Mouse (Mus musculus) liver, embryonic 16.5 days (tissue): ENCODE measurements around the gene Fcrlb. TPM values are rescaled to one million over a fixed set of nuclear protein-coding genes. Genes with fewer than 3 reads are reported as not detected.

Experiments used
- ATAC-seq: fragments of 200-750 bp; cut with Nextera tagmentation; 2 replicates; pipeline ENCODE4 v1.8.0; 2017; ENCODE audit warnings: low read depth, mild to moderate bottlenecking, moderate number of reproducible peaks, moderate library complexity
- H3K27ac ChIP-seq: fragments of 300-500 bp; sonication (generic); 2 replicates; pipeline ENCODE4 v1.5.1; 2014; ENCODE audit warnings: mild to moderate bottlenecking, low read length
- H3K27me3 ChIP-seq: fragments of 300-500 bp; sonication (generic); 2 replicates; pipeline ENCODE4 v1.6.1; 2014; ENCODE audit warnings: low read depth, low read length, mixed read lengths; ENCODE audit not compliant: control insufficient read depth, insufficient read depth
- H3K36me3 ChIP-seq: fragments of 300-500 bp; sonication (generic); 2 replicates; pipeline ENCODE4 v1.6.1; 2014; ENCODE audit warnings: mild to moderate bottlenecking; ENCODE audit not compliant: control insufficient read depth, insufficient read depth
- H3K4me1 ChIP-seq: fragments of 300-500 bp; sonication (generic); 2 replicates; pipeline ENCODE4 v1.6.1; 2014; ENCODE audit warnings: low read depth, low read length, mixed read lengths; ENCODE audit not compliant: control insufficient read depth
- H3K4me2 ChIP-seq: fragments of 300-500 bp; sonication (generic); 2 replicates; pipeline ENCODE4 v1.6.1; 2014; ENCODE audit warnings: low read depth, low read length, mixed read lengths
- H3K4me3 ChIP-seq: fragments of 300-500 bp; sonication (generic); 2 replicates; pipeline ENCODE4 v1.5.1; 2014; ENCODE audit warnings: low read depth, mild to moderate bottlenecking, low read length
- H3K9ac ChIP-seq: fragments of 300-500 bp; sonication (generic); 2 replicates; pipeline ENCODE4 v1.6.1; 2014; ENCODE audit warnings: low read depth, low read length
- H3K9me3 ChIP-seq: fragments of 300-500 bp; sonication (generic); replicated peaks from 2 replicates; pipeline ENCODE4 v1.6.1; 2016; ENCODE audit warnings: low read length; ENCODE audit not compliant: control insufficient read depth
- WGBS: fragments of 180-500 bp; shearing (Covaris S2); extraction: QIAGEN DNeasy Blood & Tissue Kit; methylation state at CpG from one replicate; pipeline ENCODE4 v1.1.7; 2014; ENCODE audit not compliant: insufficient replicate concordance; 5-methylcytosine and 5-hydroxymethylcytosine counted together
- polyA plus RNA-seq: library from polyadenylated mRNA; unstranded; fragments of >200 nt; fragmentation: Nextera tagmentation; extraction: Ambion mirVana; gene quantifications from 2 replicates; pipeline ENCODE4 v1.2.1, GENCODE M21; 2015

Gene Fcrlb
- polyA plus RNA-seq, 1 experiment from 2014 or later = 0.06 TPM

GRCm38 (mm10) chr1:170861671-170862434, 50.9 kb downstream of the Fcrlb start:
- Histone ChIP-seq H3K4me1 (peaks cover 45% of the 10 kb centered on the region), H3K27me3 (no peaks in the 10 kb centered on the region), H3K27ac (peak overlapping the region; percentile 2; the same call in 1 of the 2 replicates), H3K4me3 (0 out of 2 replicates have a peak overlapping the region, but pooled peaks have one; percentile 7), H3K9me3 (no peaks in the 10 kb centered on the region), H3K4me2 (peak overlapping the region; percentile 26), H3K9ac (no peak overlapping the region), H3K36me3 (no peaks in the 10 kb centered on the region)
- ATAC-seq = no peak
- WGBS = 56% methylated on average over 13 of the region's 13 CpGs

- ATAC-seq = no peak
- Histone ChIP-seq H3K9ac (no peak overlapping the region), H3K36me3 (no peaks in the 10 kb centered on the region), H3K9me3 (no peaks in the 10 kb centered on the region), H3K27ac (no peak overlapping the region), H3K4me1 (peaks cover 53% of the 10 kb centered on the region), H3K4me2 (no peak overlapping the region), H3K4me3 (no peak overlapping the region), H3K27me3 (no peaks in the 10 kb centered on the region)
- WGBS = 56% methylated on average over 1 of the region's 2 CpGs
These were observed 53.9 kb downstream of the Fcrlb start for GRCm38 (mm10) chr1:170858872-170859271.

GRCm38 (mm10) chr1:170857369-170857768, 55.4 kb downstream of the Fcrlb start:
- Histone ChIP-seq H3K4me1 (peaks cover 39% of the 10 kb centered on the region), H3K9ac (no peak overlapping the region), H3K4me3 (no peak overlapping the region), H3K9me3 (no peaks in the 10 kb centered on the region), H3K4me2 (no peak overlapping the region), H3K27me3 (no peaks in the 10 kb centered on the region), H3K36me3 (no peaks in the 10 kb centered on the region; the same call in 1 of the 2 replicates), H3K27ac (no peak overlapping the region)
- ATAC-seq = no peak
- WGBS = 72% methylated on average over 2 of the region's 2 CpGs

Other genes starting within 250 kb of the Fcrlb start
- 6.4 and 6.9 TPM in 2 replicates for gene Atf6, start 45.2 kb downstream of the Fcrlb start, polyA plus RNA-seq
- 0.42 and 0.44 TPM in 2 replicates for gene Gm26620, start 27.9 kb downstream of the Fcrlb start, polyA plus RNA-seq
- gene Dusp12, start 27.4 kb downstream of the Fcrlb start, polyA plus RNA-seq = 20.5 and 21.4 TPM in 2 replicates
- gene Fcrla, start 14.6 kb upstream of the Fcrlb start, polyA plus RNA-seq = 0.67 and 1.3 TPM in 2 replicates
- gene Fcgr2b, start 63.6 kb upstream of the Fcrlb start, polyA plus RNA-seq = 6.1 and 6.7 TPM in 2 replicates
- gene Fcgr4, start 106.0 kb upstream of the Fcrlb start, polyA plus RNA-seq = 4.1 and 4.3 TPM in 2 replicates
- gene Fcgr3, start 152.0 kb upstream of the Fcrlb start, polyA plus RNA-seq = 28.6 and 30.3 TPM in 2 replicates
- 1.8 and 2.1 TPM in 2 replicates for gene Cfap126, start 201.0 kb upstream of the Fcrlb start, polyA plus RNA-seq
- gene Sdhc, start 237.7 kb upstream of the Fcrlb start, polyA plus RNA-seq = 137 and 164 TPM in 2 replicates
- gene Mpz, start 237.8 kb upstream of the Fcrlb start, polyA plus RNA-seq = 0.04 TPM in 1 of 2 replicates, not detected in the other